Mouse (Mus musculus): ENCODE results near the gene Lnx2. TPM values are rescaled to one million over a fixed set of nuclear protein-coding genes. Genes with fewer than 3 reads are reported as not detected.

Gene Lnx2
- polyA plus RNA-seq, 1 experiment from 2014 or later = 9.0 TPM

- Histone ChIP-seq H3K4me3 (peak overlapping the region; percentile 67), H3K27me3 (replicated peaks) (no peaks in the 10 kb centered on the region), H3K4me1 (peaks cover 12% of the 10 kb centered on the region), H3K27ac (no peak overlapping the region), H3K9ac (peak overlapping the region; percentile 68), H3K36me3 (no peaks in the 10 kb centered on the region), H3K9me3 (no peaks in the 10 kb centered on the region), H3K4me2 (replicated peaks) (peak overlapping the region; percentile 81)
- ATAC-seq (ENCODE audit: low FRiP score, low read depth) = no peak
- 17% methylated on average over 21 of the region's 21 CpGs for WGBS
Measured at GRCm38 (mm10) chr5:147075103-147076025, 1.0 kb downstream of the Lnx2 start.

DNA sequence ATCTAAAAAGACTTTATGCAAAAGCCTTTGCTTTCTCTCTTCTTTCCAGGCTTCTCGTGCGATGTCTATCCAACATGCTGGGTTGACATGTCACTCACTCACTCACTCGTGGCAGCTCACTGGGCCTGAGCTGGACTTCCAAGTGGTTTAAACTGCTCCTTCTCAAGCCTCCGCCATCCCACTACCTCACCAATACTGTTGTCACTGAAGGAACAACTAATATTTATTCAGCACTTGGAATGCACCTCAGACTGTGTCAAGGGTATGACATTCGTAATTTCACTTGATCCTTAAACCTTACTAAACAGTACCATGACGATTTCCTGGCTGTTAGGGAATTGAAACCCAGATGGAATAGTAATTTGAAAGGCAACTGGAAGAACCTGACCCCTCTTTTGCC is 2.6 kb downstream of the Lnx2 start:
- ATAC-seq (ENCODE audit: low FRiP score, low read depth) = no peak
- 88% methylated on average over 6 of the region's 6 CpGs for WGBS
- Histone ChIP-seq H3K4me2 (replicated peaks) (no peak overlapping the region), H3K9me3 (no peaks in the 10 kb centered on the region), H3K4me3 (no peak overlapping the region), H3K27me3 (replicated peaks) (no peaks in the 10 kb centered on the region), H3K9ac (no peak overlapping the region), H3K27ac (no peak overlapping the region), H3K36me3 (no peaks in the 10 kb centered on the region), H3K4me1 (peaks cover 12% of the 10 kb centered on the region)

DNA sequence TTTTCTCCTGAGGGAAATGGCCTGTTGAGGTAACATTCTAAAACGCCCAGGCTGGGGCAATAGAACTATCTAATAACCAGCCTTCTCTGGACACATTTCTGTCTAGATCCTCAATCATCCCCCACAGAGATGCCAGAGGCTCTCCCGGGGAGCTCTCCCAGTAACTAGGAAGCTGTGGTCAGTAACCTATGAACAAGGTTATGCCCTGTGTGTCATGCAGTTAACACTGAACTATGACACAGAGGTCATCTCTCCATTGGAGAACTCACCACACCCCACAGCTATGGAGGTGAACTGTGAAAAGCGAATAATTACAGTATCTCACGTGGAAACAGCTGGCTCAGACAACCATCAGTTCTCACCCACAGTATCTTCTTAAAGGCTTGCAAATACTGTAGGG is 4.5 kb downstream of the Lnx2 start:
- H3K27me3 ChIP-seq (replicated peaks) = no peaks in the 10 kb centered on the region
- no peaks in the 10 kb centered on the region for H3K36me3 ChIP-seq
- no peaks in the 10 kb centered on the region for H3K4me1 ChIP-seq
- 53% methylated on average over 4 of the region's 4 CpGs for WGBS
- no peak overlapping the region for H3K9ac ChIP-seq
- H3K4me2 ChIP-seq (replicated peaks) = no peak overlapping the region
- no peak overlapping the region for H3K4me3 ChIP-seq
- no peak overlapping the region for H3K27ac ChIP-seq
- H3K9me3 ChIP-seq = no peaks in the 10 kb centered on the region
- no peak for ATAC-seq (ENCODE audit: low FRiP score, low read depth)

DNA sequence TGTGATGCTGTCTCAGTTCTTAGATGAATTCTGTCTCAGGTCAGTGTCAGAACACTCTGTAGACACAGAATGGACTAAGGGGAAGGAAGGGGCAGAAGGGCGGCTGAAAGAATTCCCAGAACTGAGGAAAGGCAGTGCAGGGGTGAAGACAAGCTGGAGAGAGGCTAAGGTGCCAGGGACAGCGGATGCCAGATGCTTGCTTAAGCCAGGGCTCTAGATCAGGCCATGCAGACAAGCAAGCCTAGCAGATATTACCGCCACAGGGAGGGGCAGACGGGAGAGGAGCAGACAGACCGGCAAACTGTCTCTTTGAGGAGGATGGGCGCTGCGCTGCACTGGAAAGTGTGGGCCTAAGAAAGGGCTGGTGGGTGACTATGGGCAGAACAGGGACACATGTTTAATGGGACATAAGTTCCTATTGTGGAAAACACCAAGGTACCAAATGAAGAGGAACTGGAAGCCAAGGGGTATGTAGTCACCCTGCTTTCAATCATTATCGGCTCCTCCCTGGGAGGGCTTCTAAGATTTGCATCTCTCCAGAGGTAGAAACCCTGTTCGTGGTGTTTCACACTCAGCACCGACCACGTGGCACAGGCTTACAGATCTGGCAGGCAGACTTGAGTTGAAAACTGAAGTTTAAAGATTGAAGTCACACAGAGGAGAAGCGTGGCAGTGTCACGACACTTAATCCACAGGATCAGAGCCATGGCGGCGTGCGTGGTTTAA is 5.4 kb downstream of the Lnx2 start:
- Histone ChIP-seq H3K4me3 (no peak overlapping the region), H3K27ac (no peak overlapping the region), H3K36me3 (no peaks in the 10 kb centered on the region), H3K4me2 (replicated peaks) (no peak overlapping the region), H3K9me3 (no peaks in the 10 kb centered on the region), H3K27me3 (replicated peaks) (no peaks in the 10 kb centered on the region), H3K9ac (no peak overlapping the region), H3K4me1 (no peaks in the 10 kb centered on the region)
- ATAC-seq (ENCODE audit: low FRiP score, low read depth) = no peak
- 74% methylated on average over 16 of the region's 16 CpGs for WGBS

GRCm38 (mm10) chr5:147068876-147069275 is 7.5 kb downstream of the Lnx2 start:
- no peak overlapping the region for H3K27ac ChIP-seq
- no peaks in the 10 kb centered on the region for H3K9me3 ChIP-seq
- no peaks in the 10 kb centered on the region for H3K4me1 ChIP-seq
- H3K9ac ChIP-seq = no peak overlapping the region
- no peak overlapping the region for H3K4me3 ChIP-seq
- no peaks in the 10 kb centered on the region for H3K27me3 ChIP-seq (replicated peaks)
- no peaks in the 10 kb centered on the region for H3K36me3 ChIP-seq
- no peak for ATAC-seq (ENCODE audit: low FRiP score, low read depth)
- WGBS = 89% methylated on average over 5 of the region's 5 CpGs
- H3K4me2 ChIP-seq (replicated peaks) = no peak overlapping the region

DNA sequence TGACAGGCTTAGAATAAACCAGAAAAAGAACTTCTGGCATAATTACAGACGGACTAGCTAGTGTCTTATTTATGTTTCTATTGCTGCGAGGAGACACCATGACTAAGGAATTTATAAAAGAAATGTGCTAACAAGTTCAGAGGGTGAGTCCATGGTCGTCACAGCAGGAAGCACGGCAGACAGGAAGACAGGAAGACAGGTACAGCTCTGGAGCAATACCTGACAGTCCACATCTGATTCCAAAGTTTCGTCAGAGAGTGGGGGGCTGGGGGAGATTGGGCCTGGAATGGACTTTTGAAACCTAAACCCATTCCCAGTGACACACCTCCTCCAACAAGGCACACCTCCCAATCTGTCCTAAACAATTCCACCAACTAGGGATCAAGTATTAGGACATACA is 9.4 kb downstream of the Lnx2 start:
- Histone ChIP-seq H3K4me2 (replicated peaks) (no peak overlapping the region), H3K36me3 (no peaks in the 10 kb centered on the region), H3K9ac (no peak overlapping the region), H3K4me3 (no peak overlapping the region), H3K9me3 (no peaks in the 10 kb centered on the region), H3K27me3 (replicated peaks) (no peaks in the 10 kb centered on the region), H3K27ac (no peak overlapping the region), H3K4me1 (no peaks in the 10 kb centered on the region)
- no peak for ATAC-seq (ENCODE audit: low FRiP score, low read depth)
- WGBS = 81% methylated on average over 5 of the region's 5 CpGs

GRCm38 (mm10) chr5:147066129-147066528 is 10.3 kb downstream of the Lnx2 start:
- Histone ChIP-seq H3K36me3 (no peaks in the 10 kb centered on the region), H3K27ac (no peak overlapping the region), H3K9ac (no peak overlapping the region), H3K9me3 (no peaks in the 10 kb centered on the region), H3K27me3 (replicated peaks) (no peaks in the 10 kb centered on the region), H3K4me1 (no peaks in the 10 kb centered on the region), H3K4me2 (replicated peaks) (no peak overlapping the region), H3K4me3 (no peak overlapping the region)
- 62% methylated on average over 4 of the region's 4 CpGs for WGBS
- ATAC-seq (ENCODE audit: low FRiP score, low read depth) = no peak

- no peak for ATAC-seq (ENCODE audit: low FRiP score, low read depth)
- 78% methylated on average over 8 of the region's 8 CpGs for WGBS
- H3K9ac ChIP-seq = no peak overlapping the region
Measured at GRCm38 (mm10) chr5:147063215-147063661, 13.1 kb downstream of the Lnx2 start.

GRCm38 (mm10) chr5:147060024-147060423 is 16.4 kb downstream of the Lnx2 start:
- no peak for ATAC-seq (ENCODE audit: low FRiP score, low read depth)
- 91% methylated on average over 2 of the region's 2 CpGs for WGBS

More at GRCm38 (mm10) chr5:147063215-147063661, 13.1 kb downstream of the Lnx2 start:
- no peaks in the 10 kb centered on the region for H3K27me3 ChIP-seq (replicated peaks)
- H3K4me2 ChIP-seq (replicated peaks) = no peak overlapping the region
- no peaks in the 10 kb centered on the region for H3K4me1 ChIP-seq
- H3K9me3 ChIP-seq = no peaks in the 10 kb centered on the region
- H3K36me3 ChIP-seq = no peaks in the 10 kb centered on the region
- H3K27ac ChIP-seq = no peak overlapping the region
- no peak overlapping the region for H3K4me3 ChIP-seq

GRCm38 (mm10) chr5:147059319-147059718 is 17.1 kb downstream of the Lnx2 start:
- Histone ChIP-seq H3K9me3 (no peaks in the 10 kb centered on the region), H3K4me2 (replicated peaks) (no peak overlapping the region), H3K4me1 (no peaks in the 10 kb centered on the region), H3K27me3 (replicated peaks) (no peaks in the 10 kb centered on the region), H3K27ac (no peak overlapping the region), H3K4me3 (no peak overlapping the region), H3K36me3 (no peaks in the 10 kb centered on the region), H3K9ac (no peak overlapping the region)
- 93% methylated on average over 9 of the region's 9 CpGs for WGBS
- ATAC-seq (ENCODE audit: low FRiP score, low read depth) = no peak

More at GRCm38 (mm10) chr5:147060024-147060423, 16.4 kb downstream of the Lnx2 start:
- Histone ChIP-seq H3K4me2 (replicated peaks) (no peak overlapping the region), H3K4me3 (no peak overlapping the region), H3K9me3 (no peaks in the 10 kb centered on the region), H3K27ac (no peak overlapping the region), H3K9ac (no peak overlapping the region), H3K36me3 (no peaks in the 10 kb centered on the region), H3K27me3 (replicated peaks) (no peaks in the 10 kb centered on the region), H3K4me1 (no peaks in the 10 kb centered on the region)

DNA sequence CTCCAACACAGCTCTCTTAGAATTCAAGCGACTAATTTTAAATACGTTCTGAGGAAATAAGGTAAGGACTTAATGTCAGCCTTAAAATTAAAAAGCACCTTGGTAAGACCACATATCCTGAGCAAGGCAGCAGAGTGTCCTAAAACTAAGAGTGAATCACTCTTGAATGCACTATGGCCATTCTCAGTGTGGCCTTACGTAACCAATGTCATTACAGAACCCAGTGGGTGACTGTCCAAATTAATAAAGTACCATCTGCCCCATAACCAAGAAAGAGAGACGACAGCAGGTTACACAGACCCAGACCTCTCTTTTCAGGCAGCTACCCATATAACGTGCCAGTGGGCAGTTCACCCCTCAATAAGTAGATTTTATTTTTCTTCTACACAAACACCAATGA is 17.7 kb downstream of the Lnx2 start:
- H3K4me2 ChIP-seq (replicated peaks) = no peak overlapping the region
- no peak overlapping the region for H3K27ac ChIP-seq
- H3K9me3 ChIP-seq = no peaks in the 10 kb centered on the region
- H3K36me3 ChIP-seq = no peaks in the 10 kb centered on the region
- H3K9ac ChIP-seq = no peak overlapping the region
- no peaks in the 10 kb centered on the region for H3K27me3 ChIP-seq (replicated peaks)
- no peaks in the 10 kb centered on the region for H3K4me1 ChIP-seq
- no peak overlapping the region for H3K4me3 ChIP-seq
- WGBS = 90% methylated on average over 5 of the region's 5 CpGs
- ATAC-seq (ENCODE audit: low FRiP score, low read depth) = no peak

DNA sequence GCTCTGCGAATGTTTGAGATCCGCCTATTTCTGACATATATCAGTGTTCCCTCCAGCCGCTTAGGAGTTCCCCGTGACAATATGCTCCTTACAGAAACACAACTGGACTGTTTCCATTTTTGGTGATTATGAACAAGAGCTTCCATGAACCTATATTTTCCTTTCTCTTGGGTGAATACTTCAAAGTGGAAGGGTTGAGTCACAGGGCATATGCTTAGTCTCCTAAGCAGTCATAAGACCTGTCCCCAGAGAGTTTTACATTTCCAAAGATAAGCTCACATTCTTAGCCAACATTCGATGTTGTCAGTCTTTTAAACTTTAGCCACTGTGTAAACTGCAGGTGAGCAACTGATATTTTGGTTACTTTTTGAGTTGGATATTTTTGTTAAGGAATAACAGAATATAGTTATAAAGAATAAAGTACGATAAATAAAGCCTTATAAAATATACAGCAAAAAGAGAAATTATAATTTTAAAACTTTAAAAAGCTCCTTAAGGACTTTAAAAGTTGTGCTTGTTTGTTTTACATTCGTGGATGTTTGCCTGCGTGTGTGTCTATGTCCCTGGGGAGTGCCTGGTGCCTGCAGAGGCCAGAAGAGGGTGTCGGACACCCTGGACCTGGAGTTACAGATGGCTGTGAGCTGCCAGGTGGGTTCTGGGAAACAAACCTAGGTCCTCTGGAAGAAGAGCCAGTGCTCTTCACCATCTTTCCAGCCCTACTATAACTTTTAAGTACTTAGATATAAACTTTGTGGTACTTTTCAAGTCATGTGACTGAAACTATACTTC is 18.6 kb downstream of the Lnx2 start:
- no peaks in the 10 kb centered on the region for H3K9me3 ChIP-seq
- no peak overlapping the region for H3K4me3 ChIP-seq
- H3K4me1 ChIP-seq = no peaks in the 10 kb centered on the region
- no peak overlapping the region for H3K4me2 ChIP-seq (replicated peaks)
- no peaks in the 10 kb centered on the region for H3K27me3 ChIP-seq (replicated peaks)
- 88% methylated on average over 9 of the region's 9 CpGs for WGBS
- H3K9ac ChIP-seq = no peak overlapping the region
- ATAC-seq (ENCODE audit: low FRiP score, low read depth) = no peak
- no peak overlapping the region for H3K27ac ChIP-seq
- no peaks in the 10 kb centered on the region for H3K36me3 ChIP-seq

Data from neural tube, embryonic 12.5 days (tissue).